Mouse (Mus musculus) left cerebral cortex, adult 2 months (tissue): Measurements from ENCODE around the gene Sidt2. TPM values are rescaled to one million over a fixed set of nuclear protein-coding genes. Genes with fewer than 3 reads are reported as not detected.
A peak's percentile ranks its signal among the peaks of the same experiment; 100 is the strongest.

ENCODE experiments used
- DNase-seq, 2 experiments: peaks; one replicate each; pipeline ENCODE4 v3.0.0; 2021 to 2022; ENCODE audit warnings: low spot score in 2 of 2, mixed read lengths in 1 of 2; ENCODE audit errors: extremely low spot score in 1 of 2
- H3K27ac ChIP-seq: fragments of 200-600 bp; 2 replicates; pipeline ENCODE4 v1.8.1; 2022
- H3K4me3 ChIP-seq: fragments of 200-600 bp; 2 replicates; pipeline ENCODE4 v1.8.1; 2022
- CTCF ChIP-seq: fragments of 200-600 bp; IDR thresholded peaks from 2 replicates; pipeline ENCODE4 v1.8.1; 2022; ENCODE audit warnings: antibody characterized with exemption, mild to moderate bottlenecking, moderate library complexity
- intact Hi-C: fragments of 180-260 bp; cut with DNase I; formaldehyde crosslinking; loops from one replicate; pipeline ENCODE4 v1.15.1; 2025
- microRNA-seq, 2 experiments: library from miRNA; unstranded; fragments of <30 nt; microRNA quantifications; one replicate each; pipeline ENCODE4 v1.2.0; 2021
- total RNA-seq, 2 experiments: library from RNA; stranded (reverse); gene quantifications; 2 replicates each; pipeline ENCODE4 v1.2.3; 2021

Sidt2 gene
- total RNA-seq, 2 experiments from 2014 or later: 86.7 to 86.9 TPM

DNA sequence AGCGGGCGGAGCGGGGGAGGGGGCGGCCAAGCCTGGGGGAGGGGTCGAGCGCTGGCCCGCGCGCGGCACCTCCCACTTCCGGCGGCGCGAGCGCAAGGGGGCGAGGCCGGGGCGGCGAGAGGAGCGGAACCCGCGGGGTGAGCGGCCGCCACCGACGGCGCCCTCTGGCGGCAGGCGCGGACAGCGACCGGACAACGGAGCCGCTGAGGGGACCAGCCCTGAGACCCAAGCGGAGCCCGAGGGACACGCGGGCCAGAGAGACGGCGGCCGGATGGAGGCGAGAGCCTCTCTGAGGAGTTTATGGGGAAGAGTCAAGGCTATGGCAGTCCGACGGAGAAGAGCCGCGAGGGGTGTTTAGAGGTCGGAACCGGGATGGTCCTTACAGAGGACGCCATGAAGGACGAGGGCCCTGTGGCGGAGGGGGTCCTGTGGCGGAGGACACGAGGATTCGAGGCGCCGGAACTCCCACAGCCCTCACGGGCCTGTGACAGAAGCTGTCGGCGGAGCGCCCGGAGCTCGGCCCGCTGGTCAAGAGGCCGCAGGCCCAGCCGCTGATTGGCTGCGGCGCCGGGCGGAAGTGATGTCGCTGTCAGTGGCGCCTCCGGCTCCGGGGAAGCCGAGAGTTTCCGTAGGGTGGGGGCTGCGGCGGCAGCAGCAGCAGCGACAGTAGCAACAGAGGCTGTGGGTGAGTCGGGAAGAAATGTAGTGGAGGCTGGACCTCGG is 48.5 kb downstream of the Sidt2 start, which contains the start of the genes Pcsk7 and Rnf214:
Gene Pcsk7, plus strand, starts transcription at position 143 of the 723 bp plus-strand sequence.
Gene Rnf214, minus strand, starts transcription at position 557 of the 723 bp plus-strand sequence.
- Histone ChIP-seq H3K4me3 (peak within 1 kb of the TSS; percentile 89), H3K27ac (peak within 1 kb of the TSS; percentile 99)
- peak; percentile 90 to 92 for DNase-seq
- intact Hi-C loops: loop anchor here (1.0 to 2.0 kb wide), 3 partner anchors 48 to 78 kb away; partner anchors contain the start of genes Bace1, Cep164 and Sidt2
- TF ChIP-seq CTCF: peak; percentile 97

DNA sequence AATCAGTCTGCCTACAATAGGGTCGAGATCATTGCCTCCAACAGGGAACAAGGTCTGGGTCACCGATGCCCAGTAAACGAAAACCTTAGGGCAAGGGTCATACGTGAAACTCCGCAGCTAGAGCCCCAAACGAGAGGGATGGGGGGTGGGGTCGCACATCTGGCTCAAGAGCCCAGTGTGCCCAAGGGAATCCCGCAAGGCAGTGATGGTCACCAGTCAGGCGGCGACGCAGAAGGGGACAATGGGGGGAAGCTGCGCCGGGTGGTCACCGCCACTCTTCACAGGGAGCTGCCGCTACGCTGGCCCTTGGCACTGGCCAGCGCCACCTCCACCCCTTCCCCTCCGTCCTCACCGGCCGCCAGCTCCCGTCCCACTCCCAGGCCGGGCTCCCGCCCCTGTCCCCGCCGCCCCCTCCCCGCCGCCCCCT is 49.2 kb downstream of the Sidt2 start:
- H3K4me3 ChIP-seq: peak overlapping the region; percentile 89
- intact Hi-C loops: loop anchor here (1.0 to 2.0 kb wide), 3 partner anchors 49 to 78 kb away; partner anchors contain the start of genes Bace1, Cep164 and Sidt2
- H3K27ac ChIP-seq: peak overlapping the region; percentile 99
- TF ChIP-seq CTCF: no peak
- peak; percentile 26 to 27 for DNase-seq

DNA sequence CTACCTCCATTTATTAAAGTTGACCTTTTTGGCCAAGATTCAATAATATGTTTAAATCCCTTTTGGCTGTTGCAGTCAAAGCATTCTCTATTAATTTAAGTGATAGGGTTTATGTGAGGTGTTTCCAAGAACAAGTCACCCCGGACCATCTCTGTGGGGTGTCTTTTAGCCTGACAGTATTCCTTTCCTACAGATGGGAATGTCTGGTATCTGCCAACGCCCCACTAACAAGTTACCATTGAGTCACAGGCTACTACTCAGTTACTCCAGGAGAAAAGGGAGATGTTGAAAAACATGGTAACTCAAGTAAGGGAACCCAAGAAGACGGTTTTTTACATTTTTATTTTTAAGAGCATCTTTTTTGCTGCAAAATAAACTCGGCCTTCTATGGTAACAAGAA is 49.9 kb downstream of the Sidt2 start:
- H3K27ac ChIP-seq: 0 out of 2 replicates have a peak overlapping the region, but pooled peaks have one; percentile 99
- peak overlapping the region; percentile 89 for H3K4me3 ChIP-seq
- intact Hi-C loops: no loop called here
- no peak for DNase-seq
- no peak for TF ChIP-seq CTCF

DNA sequence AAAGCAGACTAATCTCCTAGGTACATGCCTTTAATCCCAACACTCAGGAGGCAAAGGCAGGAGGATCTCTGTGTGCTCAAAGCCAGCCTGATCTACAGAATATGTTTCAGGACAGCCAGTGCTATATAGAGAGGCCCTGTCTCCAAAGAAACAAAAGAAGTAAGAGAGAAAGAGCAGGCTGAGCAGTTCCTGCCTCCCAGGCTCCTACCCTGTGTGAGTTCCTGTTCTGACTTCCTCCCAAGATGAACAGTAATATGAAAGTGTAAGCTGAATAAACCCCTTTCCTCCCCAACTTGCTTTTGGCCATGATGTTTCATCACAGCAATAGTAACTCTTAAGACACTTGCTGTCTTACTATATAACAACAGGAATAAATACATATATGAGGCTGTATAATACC is 61.4 kb downstream of the Sidt2 start:
- no peak overlapping the region for H3K27ac ChIP-seq
- intact Hi-C loops: no loop called here
- TF ChIP-seq CTCF: no peak
- no peak overlapping the region for H3K4me3 ChIP-seq
- DNase-seq: no peak

Small RNA genes lying within 50 kb of the gene (microRNA-seq; reads per million reads assigned to microRNA genes)
- 1.2 reads per million in 2 experiments for gene Mir7087

Other genes with a start within 250 kb of the Sidt2 start
- gene Cep164, start 126.6 kb downstream of the Sidt2 start, total RNA-seq: 10 to 100 TPM; 13.7 to 16.5 TPM
- 10 to 100 TPM; 77.3 to 79.5 TPM for gene Bace1, start 116.7 kb downstream of the Sidt2 start, total RNA-seq
- 10 to 100 TPM; 26.2 to 30.7 TPM for gene Pcsk7, start 48.8 kb downstream of the Sidt2 start, total RNA-seq
- 10 to 100 TPM; 83.1 to 84.3 TPM for gene Rnf214, start 48.3 kb downstream of the Sidt2 start, total RNA-seq
- gene Tagln, start 19.2 kb downstream of the Sidt2 start, total RNA-seq: 10 to 100 TPM in 1 of 2 experiments, 1 to 10 TPM in 1; 9.6 to 11.8 TPM
- 100 to 1,000 TPM; 193 to 215 TPM for gene Pafah1b2, start 57.4 kb upstream of the Sidt2 start, total RNA-seq
- gene Sik3, start 57.6 kb upstream of the Sidt2 start, total RNA-seq: 100 to 1,000 TPM; 122 to 127 TPM